In genomic region chr5:107754740-107755139, GRCm38 (mm10) we compare ENCODE assay signal across 20 mouse cellular contexts. TPM values are rescaled to one million over a fixed set of nuclear protein-coding genes. Genes with fewer than 3 reads are reported as not detected.
A peak's percentile ranks its signal among the peaks of the same experiment; 100 is the strongest.
DNase-seq lines count a peak whose midpoint lies in the region; ATAC-seq and TF ChIP-seq lines count a peak whose summit lies in the region.
"Had no signal": no experiment of that assay in that cellular context is flagged by ENCODE, and none has a peak within 500 bp of the region (broad histone marks: within the 10 kb centered on the region; RNA-seq: fewer than 3 reads in every experiment).

No protein-coding gene starts in this region.

- peaks cover 2% of the 10 kb centered on the region; the same call in 1 of the 2 replicates for H3K4me1 ChIP-seq in intestine, postnatal 0 days (replicated peaks; ENCODE audit: control insufficient read depth, insufficient read depth, low read length)
- no peaks in the 10 kb centered on the region for H3K4me1 ChIP-seq in forebrain, embryonic 15.5 days
- H3K4me1 ChIP-seq: limb, embryonic 15.5 days; neural tube, embryonic 13.5 days had no signal

- 53% methylated on average over 1 of the region's 1 CpGs for WGBS in intestine, postnatal 0 days
- WGBS in forebrain, embryonic 15.5 days, result 90% methylated on average over 1 of the region's 1 CpGs

- no peak for TF ChIP-seq CTCF in intestine, postnatal 0 days (IDR thresholded peaks at IDR 0.05; ENCODE audit: low read depth)

- peak; percentile 30 for DNase-seq in thymus, postnatal 14 days
- no peak for DNase-seq in thymus, postnatal 25 days
- DNase-seq in NIH3T3 (ENCODE audit: low read depth), result peak; percentile 46
- DNase-seq in yolk sac, embryonic 10.5 days (ENCODE audit: low spot score), result peak; percentile 40
- no peak for DNase-seq in layer of hippocampus, postnatal 10 days (ENCODE audit: low spot score in 2 of 2)
- no peak for DNase-seq in right cerebral cortex, postnatal 10 days (ENCODE audit: low spot score in 2 of 2)
- DNase-seq: adrenal gland, postnatal 25 days; cerebellum, postnatal 25 days; forebrain, postnatal 0 days; gastrocnemius, adult 2 months; heart, postnatal 10 days; midbrain, embryonic 14.5 days; thymus, postnatal 36 days had no signal

- no peaks in the 10 kb centered on the region for H3K27me3 ChIP-seq in intestine, postnatal 0 days (replicated peaks; ENCODE audit: control insufficient read depth, insufficient read depth, low read length)
- H3K27me3 ChIP-seq in forebrain, embryonic 15.5 days, result no peaks in the 10 kb centered on the region
- H3K27me3 ChIP-seq: limb, embryonic 15.5 days; neural tube, embryonic 13.5 days had no signal

- H3K4me2 ChIP-seq in intestine, postnatal 0 days (replicated peaks; ENCODE audit: low read depth), result no peak overlapping the region
- H3K4me2 ChIP-seq in forebrain, embryonic 15.5 days (replicated peaks), result no peak overlapping the region
- H3K4me2 ChIP-seq: limb, embryonic 15.5 days; neural tube, embryonic 13.5 days had no signal

- peaks cover 2% of the 10 kb centered on the region for H3K36me3 ChIP-seq in intestine, postnatal 0 days (ENCODE audit: control insufficient read depth, insufficient read depth)
- H3K36me3 ChIP-seq in forebrain, embryonic 15.5 days, result no peaks in the 10 kb centered on the region; the same call in 1 of the 2 replicates

- H3K9ac ChIP-seq in intestine, postnatal 0 days (ENCODE audit: low read depth, low read length), result no peak overlapping the region
- H3K9ac ChIP-seq in forebrain, embryonic 15.5 days (replicated peaks), result no peak overlapping the region
- H3K9ac ChIP-seq: forebrain, postnatal 0 days; limb, embryonic 15.5 days; neural tube, embryonic 13.5 days had no signal

- no peak overlapping the region for H3K27ac ChIP-seq in intestine, postnatal 0 days (ENCODE audit: low read depth, low read length)
- no peak overlapping the region for H3K27ac ChIP-seq in forebrain, embryonic 15.5 days (replicated peaks)
- H3K27ac ChIP-seq: gastrocnemius, adult 2 months; hindbrain, postnatal 0 days; limb, embryonic 15.5 days; neural tube, embryonic 13.5 days had no signal

- no peaks in the 10 kb centered on the region for H3K9me3 ChIP-seq in intestine, postnatal 0 days (ENCODE audit: control insufficient read depth)
- H3K9me3 ChIP-seq in forebrain, embryonic 15.5 days, result no peaks in the 10 kb centered on the region
- H3K9me3 ChIP-seq: limb, embryonic 15.5 days; neural tube, embryonic 13.5 days had no signal

- H3K4me3 ChIP-seq in intestine, postnatal 0 days (ENCODE audit: low read depth, low read length), result no peak overlapping the region
- no peak overlapping the region for H3K4me3 ChIP-seq in forebrain, embryonic 15.5 days
- H3K4me3 ChIP-seq: gastrocnemius, adult 2 months; limb, embryonic 15.5 days; neural tube, embryonic 13.5 days had no signal

- peak; percentile 66 for ATAC-seq in intestine, postnatal 0 days
- ATAC-seq in forebrain, embryonic 15.5 days (replicated peaks), result no peak
- ATAC-seq: forebrain, postnatal 0 days; hindbrain, postnatal 0 days had no signal

RNA-seq across cellular contexts. Expression of gene Gfi1, which starts 28.9 kb away (rescaled TPM):
- polyA plus RNA-seq in intestine, postnatal 0 days (2015; fragmentation: Nextera tagmentation; extraction: Ambion mirVana), result 0.37 and 0.38 TPM in 2 replicates
- total RNA-seq in layer of hippocampus, postnatal 10 days (2021), result not detected
- polyA plus RNA-seq in forebrain, embryonic 15.5 days (2015; fragmentation: Nextera tagmentation; extraction: Ambion mirVana), result not detected in 2 replicates
- total RNA-seq: adrenal gland, postnatal 25 days; forebrain, postnatal 0 days; gastrocnemius, adult 2 months; heart, adult 8-10 months had no signal
- polyA plus RNA-seq: forebrain, postnatal 0 days; kidney, embryonic 16.5 days; midbrain, embryonic 14.5 days had no signal

Comparison
In these comparisons a context has a peak if more than half of its experiments do, and no peak if none do; other contexts are left out.
1. DNase-seq: peak in thymus, postnatal 14 days (single experiment), NIH3T3 (single experiment) and yolk sac, embryonic 10.5 days (single experiment); none in thymus, postnatal 25 days (single experiment), layer of hippocampus, postnatal 10 days (0 of 2) and right cerebral cortex, postnatal 10 days (0 of 2).